Mouse (Mus musculus): ENCODE results near the gene Chrnb1.

GRCm38 (mm10) chr11:69822080-69822479, 26.3 kb upstream of the Chrnb1 start, which contains the start of gene Spem1:
- no peak for TF ChIP-seq FLI1 (IDR thresholded peaks at IDR 0.05; ENCODE audit: low read length)
- no peak for TF ChIP-seq GATA1 (IDR thresholded peaks at IDR 0.05; ENCODE audit: borderline replicate concordance, low read length)
